Mouse (Mus musculus): ENCODE measurements at regions not wholly inside any gene's neighbourhood (a gene's known extent, or its start where the extent isn't known, plus 50 kb on each side); places are given as distances from the start of the nearest gene placed in this dataset.
A peak's percentile ranks its signal among the peaks of the same experiment; 100 is the strongest.

- no peak for DNase-seq (ENCODE audit: low spot score)
Observed at GRCm38 (mm10) chr15:62168958-62169590, 1246.3 kb upstream of the A1bg start.

- no peak for DNase-seq (ENCODE audit: low spot score)
Observed at GRCm38 (mm10) chr15:62168522-62168921, 1245.7 kb upstream of the A1bg start.

- DNase-seq (ENCODE audit: low spot score): no peak
Observed at GRCm38 (mm10) chr15:62166786-62167185, 1244.0 kb upstream of the A1bg start.

GRCm38 (mm10) chr15:62165826-62166500 lies 1243.2 kb upstream of the A1bg start:
- no peak for DNase-seq (ENCODE audit: low spot score)

- DNase-seq (ENCODE audit: low spot score): peak; percentile 87
Observed at GRCm38 (mm10) chr15:62164766-62165410, 1242.1 kb upstream of the A1bg start.

GRCm38 (mm10) chr15:62163203-62163602 lies 1240.4 kb upstream of the A1bg start:
- no peak for DNase-seq (ENCODE audit: low spot score)

- DNase-seq (ENCODE audit: low spot score): no peak
Observed at GRCm38 (mm10) chr15:62162648-62163194, 1239.9 kb upstream of the A1bg start.

- DNase-seq (ENCODE audit: low spot score): no peak
Observed at GRCm38 (mm10) chr15:62161975-62162647, 1239.3 kb upstream of the A1bg start.

GRCm38 (mm10) chr15:62161061-62161460 lies 1238.2 kb upstream of the A1bg start:
- DNase-seq (ENCODE audit: low spot score): no peak

GRCm38 (mm10) chr15:62158875-62159675 lies 1236.3 kb upstream of the A1bg start:
- no peak for DNase-seq (ENCODE audit: low spot score)

GRCm38 (mm10) chr15:62157200-62158033 lies 1234.6 kb upstream of the A1bg start:
- DNase-seq (ENCODE audit: low spot score): peak; percentile 36

- DNase-seq (ENCODE audit: low spot score): no peak
Observed at GRCm38 (mm10) chr15:62153222-62153621, 1230.4 kb upstream of the A1bg start.

- DNase-seq (ENCODE audit: low spot score): no peak
Observed at GRCm38 (mm10) chr15:62152133-62152532, 1229.3 kb upstream of the A1bg start.

GRCm38 (mm10) chr15:62151690-62152089 lies 1228.9 kb upstream of the A1bg start:
- DNase-seq (ENCODE audit: low spot score): no peak

GRCm38 (mm10) chr15:62150296-62150695 lies 1227.5 kb upstream of the A1bg start:
- no peak for DNase-seq (ENCODE audit: low spot score)

GRCm38 (mm10) chr15:62148680-62149237 lies 1225.9 kb upstream of the A1bg start:
- no peak for DNase-seq (ENCODE audit: low spot score)

GRCm38 (mm10) chr15:62147343-62147953 lies 1224.6 kb upstream of the A1bg start:
- DNase-seq (ENCODE audit: low spot score): no peak

- DNase-seq (ENCODE audit: low spot score): no peak
Observed at GRCm38 (mm10) chr15:62145643-62146285, 1223.0 kb upstream of the A1bg start.

All from thymus, postnatal 0 days (tissue).